Mouse (Mus musculus): ENCODE measurements around the gene Dhx16. TPM values are rescaled to one million over a fixed set of nuclear protein-coding genes. Genes with fewer than 3 reads are reported as not detected.
A peak's percentile ranks its signal among the peaks of the same experiment; 100 is the strongest.

Gene Dhx16
- total and polyA plus RNA-seq, 3 experiments: 79.2 to 101 TPM; not detected in 1

DNA sequence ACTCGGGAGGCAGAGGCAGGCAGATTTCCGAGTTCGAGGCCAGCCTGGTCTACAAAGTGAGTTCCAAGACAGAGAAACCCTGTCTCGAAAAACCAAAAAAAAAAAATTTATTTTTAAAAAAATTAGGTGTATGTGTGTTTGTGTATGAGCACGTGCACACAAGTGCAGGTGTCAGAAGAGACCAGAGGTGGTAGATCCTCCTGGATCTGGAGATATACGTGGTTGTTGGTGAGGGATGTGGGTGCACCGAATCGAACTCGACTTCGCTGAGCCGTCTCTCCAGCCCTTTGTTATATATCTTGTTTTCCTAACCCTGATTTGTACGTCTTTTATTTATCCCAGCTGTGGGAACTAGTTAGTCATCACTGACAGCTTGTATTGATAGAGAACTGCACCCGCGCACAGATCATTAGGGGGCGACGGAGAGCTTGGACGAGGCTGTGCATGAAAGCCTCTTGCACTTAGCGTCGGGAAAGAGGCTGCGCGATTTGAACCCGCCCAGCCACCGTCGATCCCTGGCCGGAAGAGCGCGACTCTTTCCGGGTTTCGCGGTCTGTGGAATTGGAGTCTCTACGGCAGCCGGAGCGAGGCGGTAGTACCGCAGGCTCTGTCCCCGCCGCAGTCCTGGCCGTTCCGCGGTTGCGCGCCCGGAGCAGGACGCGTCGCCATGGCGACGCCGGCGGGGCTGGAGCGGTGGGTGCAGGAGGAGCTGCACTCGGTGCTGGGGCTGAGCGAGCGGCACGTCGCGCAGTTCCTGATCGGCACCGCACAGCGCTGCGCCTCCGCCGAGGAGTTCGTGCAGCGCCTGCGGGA, at the start of gene Dhx16 (continued):
- TF ChIP-seq ELF1 (IDR thresholded peaks at IDR 0.05; ENCODE audit: low read depth, low read length) (peak; percentile 99), GABPA (IDR thresholded peaks at IDR 0.05; ENCODE audit: low read depth, low read length) (peak; percentile 49; the same call in 1 of the 2 replicates), E2F4 (IDR thresholded peaks at IDR 0.05; ENCODE audit: borderline replicate concordance, low read depth, low read length) (peak; percentile 25; the same call in 1 of the 2 replicates), NRF1 (IDR thresholded peaks at IDR 0.05; ENCODE audit: insufficient read depth, low read depth, low read length, poor library complexity, severe bottlenecking) (peak; percentile 61), EP300 (IDR thresholded peaks at IDR 0.05; ENCODE audit: low read depth in 1 of 2, low read length in 2 of 2) (no peak; a peak in 1 of 4 replicates)

GRCm38 (mm10) chr17:35832400-35833238, 47.0 kb upstream of the Dhx16 start:
- TF ChIP-seq TBP (IDR thresholded peaks at IDR 0.05; ENCODE audit: low read depth, low read length) (no peak), POLR2AphosphoS5 (IDR thresholded peaks at IDR 0.05; ENCODE audit: borderline replicate concordance, low read depth, low read length) (peak; percentile 69; the same call in 1 of the 2 replicates), ETS1 (IDR thresholded peaks at IDR 0.05; ENCODE audit: low read depth, low read length) (no peak)
- H3K36me3 ChIP-seq (ENCODE audit: control insufficient read depth in 1 of 2, insufficient read depth in 2 of 2, low read length in 2 of 2): peaks cover 12 to 33% of the 10 kb centered on the region in 2 experiments
- no peaks in the 10 kb centered on the region for H3K27me3 ChIP-seq (ENCODE audit: control insufficient read depth in 1 of 2, insufficient read depth in 2 of 2, low read length in 2 of 2)
- H3K4me3 ChIP-seq (ENCODE audit: control insufficient read depth in 1 of 2, insufficient read depth in 1 of 2, low read depth in 2 of 2, low read length in 2 of 2): no peak overlapping the region
- H3K27ac ChIP-seq (ENCODE audit: control insufficient read depth, low read depth, low read length): peak overlapping the region; percentile 78
- peaks cover 29% of the 10 kb centered on the region for H3K79me2 ChIP-seq (ENCODE audit: control insufficient read depth, insufficient read depth, low read length, poor library complexity)
- H3K9ac ChIP-seq (ENCODE audit: control insufficient read depth, low read depth, low read length, poor library complexity, severe bottlenecking): 0 out of 2 replicates have a peak overlapping the region, but pooled peaks have one; percentile 0
- no peaks in the 10 kb centered on the region for H3K9me3 ChIP-seq (replicated peaks; ENCODE audit: insufficient read depth, low read length)
- H3K4me1 ChIP-seq (ENCODE audit: control insufficient read depth in 1 of 2, insufficient read depth in 2 of 2, low read length in 2 of 2): peaks cover 0 to 38% of the 10 kb centered on the region in 2 experiments; a peak in 3 of 4 replicates
- DNase-seq (ENCODE audit: low read depth, low spot score): peak; percentile 66

GRCm38 (mm10) chr17:35833239-35833751, 46.3 kb upstream of the Dhx16 start:
- H3K27me3 ChIP-seq (ENCODE audit: control insufficient read depth in 1 of 2, insufficient read depth in 2 of 2, low read length in 2 of 2): no peaks in the 10 kb centered on the region
- no peak overlapping the region for H3K4me3 ChIP-seq (ENCODE audit: control insufficient read depth in 1 of 2, insufficient read depth in 1 of 2, low read depth in 2 of 2, low read length in 2 of 2)
- H3K9ac ChIP-seq (ENCODE audit: control insufficient read depth, low read depth, low read length, poor library complexity, severe bottlenecking): 0 out of 2 replicates have a peak overlapping the region, but pooled peaks have one; percentile 0
- no peak for TF ChIP-seq ZMIZ1 (IDR thresholded peaks at IDR 0.05; ENCODE audit: low read depth, low read length)
- no peak for TF ChIP-seq BHLHE40 (IDR thresholded peaks at IDR 0.05; ENCODE audit: borderline replicate concordance, low read depth, low read length)
- peak; percentile 73 for TF ChIP-seq GATA1 (IDR thresholded peaks at IDR 0.05; ENCODE audit: low read depth, low read length)
- TF ChIP-seq POLR2AphosphoS2 (IDR thresholded peaks at IDR 0.05; ENCODE audit: low read length): no peak
- no peak for TF ChIP-seq MYC (IDR thresholded peaks at IDR 0.05; ENCODE audit: low read depth, low read length)
- TF ChIP-seq POLR2AphosphoS5 (IDR thresholded peaks at IDR 0.05; ENCODE audit: borderline replicate concordance, low read depth, low read length): 0 out of 2 replicates have a peak, but pooled peaks have one; percentile 67
- peak; percentile 32 to 74; a peak in 3 of 4 replicates for TF ChIP-seq POLR2A (IDR thresholded peaks at IDR 0.05; ENCODE audit: control insufficient read depth in 1 of 2, insufficient read depth in 1 of 2, low read depth in 1 of 2, low read length in 2 of 2, poor library complexity in 1 of 2)
- TF ChIP-seq MAX (IDR thresholded peaks at IDR 0.05; ENCODE audit: low read length): no peak
- TF ChIP-seq ETS1 (IDR thresholded peaks at IDR 0.05; ENCODE audit: low read depth, low read length): no peak
- TF ChIP-seq USF2 (IDR thresholded peaks at IDR 0.05; ENCODE audit: borderline replicate concordance in 1 of 2, insufficient read depth in 1 of 2, low read depth in 1 of 2, low read length in 2 of 2): no peak
- peak; percentile 28; the same call in 1 of the 2 replicates for TF ChIP-seq TBP (IDR thresholded peaks at IDR 0.05; ENCODE audit: low read depth, low read length)
- no peaks in the 10 kb centered on the region for H3K9me3 ChIP-seq (replicated peaks; ENCODE audit: insufficient read depth, low read length)
- peak; percentile 94 for DNase-seq (ENCODE audit: low read depth, low spot score)
- H3K36me3 ChIP-seq (ENCODE audit: control insufficient read depth in 1 of 2, insufficient read depth in 2 of 2, low read length in 2 of 2): peaks cover 11 to 33% of the 10 kb centered on the region in 2 experiments
- H3K4me1 ChIP-seq (ENCODE audit: control insufficient read depth in 1 of 2, insufficient read depth in 2 of 2, low read length in 2 of 2): peaks cover 0 to 38% of the 10 kb centered on the region in 2 experiments; a peak in 3 of 4 replicates
- H3K27ac ChIP-seq (ENCODE audit: control insufficient read depth, low read depth, low read length): peak overlapping the region; percentile 78
- peaks cover 34% of the 10 kb centered on the region for H3K79me2 ChIP-seq (ENCODE audit: control insufficient read depth, insufficient read depth, low read length, poor library complexity)
